Mouse (Mus musculus): Measurements from ENCODE around the gene Hnrnpa1. TPM values are rescaled to one million over a fixed set of nuclear protein-coding genes. Genes with fewer than 3 reads are reported as not detected.

The Hnrnpa1 gene
- total RNA-seq, 2 experiments from 2014 or later, result 233 to 247 TPM

DNA sequence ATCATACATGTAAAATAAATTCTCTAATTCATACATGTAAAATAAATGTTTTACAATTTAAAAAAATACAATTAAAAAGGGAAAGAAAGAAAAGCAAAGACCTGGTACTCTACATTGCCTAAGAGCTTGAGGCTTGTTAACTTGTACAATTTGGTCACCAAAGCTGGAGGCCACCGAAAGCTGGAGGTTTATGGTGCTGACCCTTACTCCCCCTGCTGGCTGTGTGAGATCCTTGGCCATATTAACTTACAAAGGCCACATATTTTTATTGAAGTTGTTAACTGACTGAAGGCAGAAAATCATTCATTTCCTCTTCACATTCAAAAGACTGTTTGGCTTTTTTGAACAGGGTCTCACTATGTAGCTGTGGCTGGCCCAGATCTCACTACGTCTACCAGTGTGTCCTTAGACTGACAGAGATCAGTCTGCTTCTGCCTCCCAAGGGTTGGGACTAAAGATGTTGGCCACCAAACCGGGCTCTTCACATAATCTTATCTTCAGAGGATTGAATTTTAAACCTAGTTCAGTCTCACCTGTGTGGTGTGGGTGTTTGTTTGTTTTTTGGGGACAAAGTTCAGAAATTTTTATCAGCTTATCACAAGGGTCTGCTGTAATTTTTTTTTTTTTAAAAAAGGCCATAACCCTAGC lies 40.7 kb downstream of the Hnrnpa1 start:
- H3K4me3 ChIP-seq, result no peak overlapping the region
- intact Hi-C loops (cut with DNase I), result no loop called here
- no peak for DNase-seq (ENCODE audit: extremely low spot score in 1 of 2, low spot score in 2 of 2)
- no peak overlapping the region for H3K27ac ChIP-seq
- TF ChIP-seq CTCF (IDR thresholded peaks at IDR 0.05), result peak; percentile 59

GRCm38 (mm10) chr15:103281465-103282205 lies 41.4 kb downstream of the Hnrnpa1 start:
- intact Hi-C loops (cut with DNase I), result no loop called here
- no peak for TF ChIP-seq CTCF (IDR thresholded peaks at IDR 0.05)

DNA sequence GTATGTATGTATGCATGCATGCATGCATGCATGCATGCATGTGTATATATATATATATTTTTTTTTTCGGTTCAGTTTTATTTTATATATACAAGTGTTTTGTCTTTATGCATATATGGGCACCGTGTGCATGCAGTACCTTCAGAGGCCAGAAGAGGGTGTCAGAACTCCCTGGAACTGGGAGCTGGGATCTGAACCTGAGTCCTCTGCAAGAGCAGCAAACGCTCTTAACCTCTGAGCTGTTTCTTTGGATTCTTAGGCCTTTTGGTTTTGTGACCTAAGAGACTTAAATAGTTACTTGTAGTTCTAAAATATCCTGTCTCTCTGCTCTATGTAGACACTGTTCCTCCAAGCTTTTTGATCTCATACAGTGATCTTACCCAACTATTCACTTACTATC lies 43.8 kb downstream of the Hnrnpa1 start:
- DNase-seq (ENCODE audit: extremely low spot score in 1 of 2, low spot score in 2 of 2), result no peak
- no peak overlapping the region for H3K4me3 ChIP-seq
- no peak overlapping the region for H3K27ac ChIP-seq
- TF ChIP-seq CTCF (IDR thresholded peaks at IDR 0.05), result peak; percentile 60
- intact Hi-C loops (cut with DNase I), result loop anchor here (2.0 kb wide), 1 partner anchor 23 kb away; no protein-coding TSS in a partner anchor

More at GRCm38 (mm10) chr15:103281465-103282205, 41.4 kb downstream of the Hnrnpa1 start:
- Histone ChIP-seq H3K4me3 (no peak overlapping the region), H3K27ac (no peak overlapping the region)
- DNase-seq (ENCODE audit: extremely low spot score in 1 of 2, low spot score in 2 of 2), result no peak

DNA sequence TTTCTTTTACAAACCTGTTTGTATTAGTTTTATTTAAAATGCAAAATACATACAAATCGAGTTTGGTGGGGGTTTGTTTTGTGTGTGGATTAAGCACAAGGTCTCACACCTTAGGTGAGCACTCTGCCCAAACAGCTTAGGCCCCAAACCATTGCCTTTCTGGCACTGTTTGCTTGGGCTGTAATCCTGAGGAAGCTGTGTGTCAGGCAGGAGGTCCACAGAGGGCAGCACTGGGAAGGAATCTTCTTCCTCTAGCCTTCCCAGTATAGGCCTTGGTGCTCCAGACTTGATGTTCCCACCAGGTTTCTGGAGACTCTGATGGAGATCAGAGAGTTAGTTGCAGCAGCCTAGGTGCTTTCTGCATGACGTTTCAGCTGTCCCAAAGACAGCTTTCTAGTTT lies 44.4 kb downstream of the Hnrnpa1 start:
- H3K27ac ChIP-seq, result no peak overlapping the region

DNA sequence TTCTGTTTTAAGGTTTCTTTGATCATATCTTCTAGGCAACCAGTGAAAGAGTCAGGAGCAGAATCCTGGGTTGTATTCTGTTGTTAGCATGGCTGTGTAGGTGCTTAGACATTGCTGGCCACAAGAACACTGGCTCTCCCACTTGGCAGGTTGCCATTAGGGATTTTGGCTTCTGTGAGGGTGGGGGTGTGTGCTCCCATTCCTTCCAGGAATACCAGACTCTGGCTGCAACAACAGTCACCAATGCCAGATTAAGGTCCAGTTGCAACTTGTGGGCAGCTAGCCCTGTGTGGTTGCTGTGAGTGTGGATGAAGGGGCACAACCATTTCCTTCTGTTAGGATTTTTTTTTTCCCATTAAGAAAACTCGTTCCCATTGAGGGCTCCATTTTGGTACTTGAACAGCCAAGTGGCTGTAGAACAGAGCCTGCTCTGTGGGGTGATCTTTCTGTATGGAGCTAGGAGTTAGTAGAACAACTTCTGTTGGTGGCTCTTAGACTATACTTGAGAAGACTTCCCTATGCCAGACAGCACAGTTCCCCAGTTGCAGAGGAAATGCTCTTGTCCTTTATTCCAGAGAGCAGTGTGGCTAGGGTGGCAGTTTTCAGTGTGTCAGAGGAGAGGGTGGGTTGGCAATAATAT lies 45.7 kb downstream of the Hnrnpa1 start:
- intact Hi-C loops (cut with DNase I), result loop anchor here (2.0 kb wide), 1 partner anchor 21 kb away; no protein-coding TSS in a partner anchor
- DNase-seq (ENCODE audit: extremely low spot score in 1 of 2, low spot score in 2 of 2), result peak in 1 of 2 experiments; percentile 46
- Histone ChIP-seq H3K27ac (no peak overlapping the region), H3K4me3 (no peak overlapping the region)
- TF ChIP-seq CTCF (IDR thresholded peaks at IDR 0.05), result no peak

More for the DNA sequence above, 44.4 kb downstream of the Hnrnpa1 start:
- intact Hi-C loops (cut with DNase I), result loop anchor here (2.0 kb wide), 1 partner anchor 22 kb away; no protein-coding TSS in a partner anchor
- H3K4me3 ChIP-seq, result no peak overlapping the region
- TF ChIP-seq CTCF (IDR thresholded peaks at IDR 0.05), result peak; percentile 22
- DNase-seq (ENCODE audit: extremely low spot score in 1 of 2, low spot score in 2 of 2), result no peak

DNA sequence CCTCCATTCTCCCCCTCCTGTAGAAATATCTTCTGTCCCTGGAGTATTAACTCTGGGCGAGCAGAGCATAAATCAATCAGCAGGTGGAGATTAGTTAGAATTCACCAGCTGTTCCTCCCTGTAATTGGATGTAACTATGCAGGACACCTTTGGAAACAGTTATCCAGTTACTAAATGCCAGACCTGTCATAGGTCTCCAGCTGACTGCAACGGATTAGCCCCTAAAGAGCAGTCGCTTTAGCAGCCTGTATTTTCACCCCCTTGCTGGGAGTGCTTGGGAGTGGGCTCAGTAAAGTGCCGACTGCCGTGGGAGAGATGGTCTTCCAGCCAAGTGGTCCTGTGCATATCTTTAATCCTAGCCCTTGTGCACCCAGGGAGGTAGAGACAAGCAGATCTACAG lies 49.4 kb downstream of the Hnrnpa1 start:
- Histone ChIP-seq H3K27ac (no peak overlapping the region), H3K4me3 (no peak overlapping the region)
- no peak for TF ChIP-seq CTCF (IDR thresholded peaks at IDR 0.05)
- DNase-seq (ENCODE audit: extremely low spot score in 1 of 2, low spot score in 2 of 2), result no peak
- intact Hi-C loops (cut with DNase I), result no loop called here

GRCm38 (mm10) chr15:103290417-103290816 lies 50.2 kb downstream of the Hnrnpa1 start:
- Histone ChIP-seq H3K27ac (no peak overlapping the region), H3K4me3 (no peak overlapping the region)
- no peak for TF ChIP-seq CTCF (IDR thresholded peaks at IDR 0.05)
- no peak for DNase-seq (ENCODE audit: extremely low spot score in 1 of 2, low spot score in 2 of 2)
- intact Hi-C loops (cut with DNase I), result no loop called here

- TF ChIP-seq CTCF (IDR thresholded peaks at IDR 0.05), result no peak
- no peak for DNase-seq (ENCODE audit: extremely low spot score in 1 of 2, low spot score in 2 of 2)
- no peak overlapping the region for H3K4me3 ChIP-seq
- H3K27ac ChIP-seq, result no peak overlapping the region
- intact Hi-C loops (cut with DNase I), result no loop called here
Measured at GRCm38 (mm10) chr15:103290843-103291242, 50.6 kb downstream of the Hnrnpa1 start.

- Histone ChIP-seq H3K4me3 (no peak overlapping the region), H3K27ac (no peak overlapping the region)
- no peak for TF ChIP-seq CTCF (IDR thresholded peaks at IDR 0.05)
- DNase-seq (ENCODE audit: extremely low spot score in 1 of 2, low spot score in 2 of 2), result no peak
- intact Hi-C loops (cut with DNase I), result no loop called here
Measured at GRCm38 (mm10) chr15:103292673-103293345, 52.6 kb downstream of the Hnrnpa1 start.

DNA sequence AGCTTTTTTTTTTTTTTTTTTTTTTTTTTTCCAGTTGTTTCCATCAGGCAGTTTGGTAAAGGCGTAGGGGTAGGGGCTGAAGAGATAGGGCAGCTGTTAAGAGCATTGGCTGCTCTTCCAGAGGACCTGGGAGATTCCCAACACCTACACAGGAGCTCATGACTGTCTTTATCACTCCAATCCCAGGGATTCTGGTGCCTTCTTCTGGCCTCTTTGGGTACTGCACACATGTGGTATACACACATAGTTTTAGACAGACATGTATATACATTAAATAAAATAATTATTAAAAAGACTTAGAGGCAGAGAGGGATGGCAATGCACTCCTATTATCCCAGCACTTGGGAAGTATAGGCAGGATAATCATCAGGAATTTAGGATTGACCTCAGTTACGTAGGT lies 53.1 kb downstream of the Hnrnpa1 start:
- no peak for DNase-seq (ENCODE audit: extremely low spot score in 1 of 2, low spot score in 2 of 2)
- H3K4me3 ChIP-seq, result no peak overlapping the region
- no peak overlapping the region for H3K27ac ChIP-seq
- no peak; the same call in none of the 2 replicates for TF ChIP-seq CTCF (IDR thresholded peaks at IDR 0.05)
- intact Hi-C loops (cut with DNase I), result no loop called here

GRCm38 (mm10) chr15:103294649-103295048 lies 54.4 kb downstream of the Hnrnpa1 start:
- no peak overlapping the region for H3K27ac ChIP-seq
- TF ChIP-seq CTCF (IDR thresholded peaks at IDR 0.05), result no peak
- DNase-seq (ENCODE audit: extremely low spot score in 1 of 2, low spot score in 2 of 2), result no peak
- intact Hi-C loops (cut with DNase I), result no loop called here
- H3K4me3 ChIP-seq, result no peak overlapping the region

All from left cerebral cortex, adult 2 months (tissue).